Mouse (Mus musculus) thymus, adult 2 months (tissue): Measurements from ENCODE around the gene Rad9a.
A peak's percentile ranks its signal among the peaks of the same experiment; 100 is the strongest.

Source experiments
- CTCF ChIP-seq: fragments of 200-500 bp; IDR thresholded peaks from 2 replicates; pipeline ENCODE4 v1.5.1; 2012; ENCODE audit warnings: mild to moderate bottlenecking, control low read depth, low read length, moderate library complexity, borderline replicate concordance; ENCODE audit not compliant: control insufficient read depth, poor library complexity, insufficient read depth; ENCODE audit errors: extremely low read depth
- POLR2A ChIP-seq: fragments of 200-500 bp; IDR thresholded peaks from 2 replicates; pipeline ENCODE4 v1.6.1; 2012; ENCODE audit warnings: mild to moderate bottlenecking, low read length, control low read depth, moderate library complexity; ENCODE audit not compliant: control insufficient read depth, poor library complexity, insufficient read depth; ENCODE audit errors: extremely low read depth

- TF ChIP-seq POLR2A (no peak), CTCF (0 out of 2 replicates have a peak, but pooled peaks have one; percentile 3)
Observed at GRCm38 (mm10) chr19:4148819-4149218, 52.6 kb downstream of the Rad9a start.
